Mouse (Mus musculus) MEL (cell line): ENCODE measurements around the gene Negr1. TPM values are rescaled to one million over a fixed set of nuclear protein-coding genes. Genes with fewer than 3 reads are reported as not detected.

Experiments
- DNase-seq: peaks from one replicate; pipeline ENCODE4 v3.0.0; 2011; ENCODE audit warnings: low read depth, low spot score
- H3K27ac ChIP-seq: 2 replicates; pipeline ENCODE4 v1.5.1; 2012; ENCODE audit warnings: low read depth, mild to moderate bottlenecking, control low read depth, low read length, moderate library complexity; ENCODE audit not compliant: control insufficient read depth
- H3K27me3 ChIP-seq, 2 experiments: fragments of 150-350 bp in 1 of 2; sonication (generic) in 1 of 2; 2 replicates each; pipeline ENCODE4 v1.6.1; 2012; ENCODE audit warnings: low read length in 2 of 2, mild to moderate bottlenecking in 2 of 2, improper control_type of control experiment in 1 of 2, moderate library complexity in 1 of 2; ENCODE audit not compliant: insufficient read depth in 2 of 2, control insufficient read depth in 1 of 2
- H3K36me3 ChIP-seq, 2 experiments: 2 replicates each; pipeline ENCODE4 v1.6.1; 2012 to 2014; ENCODE audit warnings: low read length in 2 of 2, improper control_type of control experiment in 1 of 2, inconsistent platforms in 1 of 2, mild to moderate bottlenecking in 1 of 2; ENCODE audit not compliant: insufficient read depth in 2 of 2, control insufficient read depth in 1 of 2
- H3K4me1 ChIP-seq, 2 experiments: fragments of 150-350 bp in 1 of 2; sonication (generic) in 1 of 2; 2 replicates each; pipeline ENCODE4 v1.6.1; 2012; ENCODE audit warnings: low read length in 2 of 2, improper control_type of control experiment in 1 of 2, mild to moderate bottlenecking in 1 of 2; ENCODE audit not compliant: insufficient read depth in 2 of 2, control insufficient read depth in 1 of 2
- H3K4me3 ChIP-seq, 2 experiments: fragments of 150-350 bp in 1 of 2; sonication (generic) in 1 of 2; 2 replicates each; pipeline ENCODE4 v1.5.1; 2012; ENCODE audit warnings: low read depth in 2 of 2, low read length in 2 of 2, mild to moderate bottlenecking in 2 of 2, moderate library complexity in 2 of 2, control low read depth in 1 of 2, improper control_type of control experiment in 1 of 2; ENCODE audit not compliant: control insufficient read depth in 1 of 2, insufficient read depth in 1 of 2
- H3K79me2 ChIP-seq: 2 replicates; pipeline ENCODE4 v1.6.1; 2012; ENCODE audit warnings: mild to moderate bottlenecking, low read length, moderate library complexity; ENCODE audit not compliant: control insufficient read depth, poor library complexity, insufficient read depth
- H3K9ac ChIP-seq: 2 replicates; pipeline ENCODE4 v1.6.1; 2012; ENCODE audit warnings: low read depth, mild to moderate bottlenecking, control low read depth, low read length, moderate library complexity; ENCODE audit not compliant: control insufficient read depth, poor library complexity, severe bottlenecking
- H3K9me3 ChIP-seq: fragments of 150-350 bp; sonication (generic); replicated peaks from 2 replicates; pipeline ENCODE4 v1.6.1; 2012; ENCODE audit warnings: mild to moderate bottlenecking, low read length, improper control_type of control experiment, moderate library complexity; ENCODE audit not compliant: insufficient read depth
- CHD1 ChIP-seq: IDR thresholded peaks from 2 replicates; pipeline ENCODE4 v1.6.1; 2012; ENCODE audit warnings: low read depth, mild to moderate bottlenecking, inconsistent platforms, low read length, improper control_type of control experiment
- CHD2 ChIP-seq: IDR thresholded peaks from 2 replicates; pipeline ENCODE4 v1.6.1; 2011; ENCODE audit warnings: low read length, improper control_type of control experiment
- E2F4 ChIP-seq: IDR thresholded peaks from 2 replicates; pipeline ENCODE4 v1.6.1; 2011; ENCODE audit warnings: low read depth, low read length, improper control_type of control experiment, borderline replicate concordance
- ELF1 ChIP-seq: IDR thresholded peaks from 2 replicates; pipeline ENCODE4 v1.6.1; 2014; ENCODE audit warnings: low read depth, mild to moderate bottlenecking, inconsistent platforms, low read length, improper control_type of control experiment, moderate library complexity
- EP300 ChIP-seq, 2 experiments: IDR thresholded peaks; 2 replicates each; pipeline ENCODE4 v1.6.1; 2011; ENCODE audit warnings: improper control_type of control experiment in 2 of 2, low read length in 2 of 2, low read depth in 1 of 2, mild to moderate bottlenecking in 1 of 2
- ETS1 ChIP-seq: IDR thresholded peaks from 2 replicates; pipeline ENCODE4 v1.6.1; 2012; ENCODE audit warnings: low read depth, mild to moderate bottlenecking, inconsistent platforms, low read length, improper control_type of control experiment, moderate library complexity
- GABPA ChIP-seq: IDR thresholded peaks from 2 replicates; pipeline ENCODE4 v1.6.1; 2012; ENCODE audit warnings: low read depth, mild to moderate bottlenecking, inconsistent platforms, low read length, improper control_type of control experiment, moderate library complexity
- GATA1 ChIP-seq: IDR thresholded peaks from 2 replicates; pipeline ENCODE4 v1.6.1; 2011; ENCODE audit warnings: low read depth, low read length, improper control_type of control experiment
- HCFC1 ChIP-seq: IDR thresholded peaks from 2 replicates; pipeline ENCODE4 v1.6.1; 2012; ENCODE audit warnings: low read depth, mild to moderate bottlenecking, inconsistent platforms, low read length, improper control_type of control experiment, moderate library complexity
- JUND ChIP-seq: IDR thresholded peaks from 2 replicates; pipeline ENCODE4 v1.6.1; 2011; ENCODE audit warnings: low read depth, mild to moderate bottlenecking, improper control_type of control experiment, low read length
- KAT2A ChIP-seq: conservative IDR thresholded peaks from 2 replicates; pipeline ENCODE4 v1.6.1; 2012; ENCODE audit warnings: low read depth, low read length, improper control_type of control experiment, inconsistent platforms
- MAX ChIP-seq: IDR thresholded peaks from 2 replicates; pipeline ENCODE4 v1.6.1; 2011; ENCODE audit warnings: low read length, improper control_type of control experiment
- MAZ ChIP-seq: IDR thresholded peaks from 2 replicates; pipeline ENCODE4 v1.6.1; 2012; ENCODE audit warnings: low read depth, mild to moderate bottlenecking, inconsistent platforms, low read length, improper control_type of control experiment
- MEF2A ChIP-seq: IDR thresholded peaks from 2 replicates; pipeline ENCODE4 v1.6.1; 2014; ENCODE audit warnings: low read depth, mild to moderate bottlenecking, inconsistent platforms, low read length, improper control_type of control experiment; ENCODE audit not compliant: poor library complexity, insufficient replicate concordance, severe bottlenecking; ENCODE audit errors: extremely low read depth
- MXI1 ChIP-seq: IDR thresholded peaks from 2 replicates; pipeline ENCODE4 v1.6.1; 2011; ENCODE audit warnings: mild to moderate bottlenecking, low read depth, low read length, improper control_type of control experiment
- MYC ChIP-seq: IDR thresholded peaks from 2 replicates; pipeline ENCODE4 v1.6.1; 2011; ENCODE audit warnings: low read depth, mild to moderate bottlenecking, low read length, improper control_type of control experiment, moderate library complexity
- NRF1 ChIP-seq: IDR thresholded peaks from 2 replicates; pipeline ENCODE4 v1.6.1; 2014; ENCODE audit warnings: low read depth, mild to moderate bottlenecking, inconsistent platforms, low read length, improper control_type of control experiment, moderate library complexity; ENCODE audit not compliant: poor library complexity, insufficient read depth, severe bottlenecking
- POLR2AphosphoS2 ChIP-seq: IDR thresholded peaks from 2 replicates; pipeline ENCODE4 v1.6.1; 2011; ENCODE audit warnings: low read length, improper control_type of control experiment
- RAD21 ChIP-seq: IDR thresholded peaks from 2 replicates; pipeline ENCODE4 v1.6.1; 2011; ENCODE audit warnings: mild to moderate bottlenecking, low read depth, low read length, improper control_type of control experiment
- TCF12 ChIP-seq: IDR thresholded peaks from 2 replicates; pipeline ENCODE4 v1.6.1; 2014; ENCODE audit warnings: low read depth, mild to moderate bottlenecking, inconsistent platforms, low read length, improper control_type of control experiment, moderate library complexity
- USF1 ChIP-seq: IDR thresholded peaks from 2 replicates; pipeline ENCODE4 v1.6.1; 2014; ENCODE audit warnings: low read depth, mild to moderate bottlenecking, inconsistent platforms, low read length, improper control_type of control experiment, moderate library complexity
- ZC3H11A ChIP-seq: IDR thresholded peaks from 2 replicates; pipeline ENCODE4 v1.6.1; 2012; ENCODE audit warnings: low read depth, mild to moderate bottlenecking, inconsistent platforms, low read length, improper control_type of control experiment
- ZKSCAN1 ChIP-seq: IDR thresholded peaks from 2 replicates; pipeline ENCODE4 v1.6.1; 2012; ENCODE audit warnings: low read depth, mild to moderate bottlenecking, inconsistent platforms, low read length, improper control_type of control experiment, moderate library complexity
- ZMIZ1 ChIP-seq: IDR thresholded peaks from 2 replicates; pipeline ENCODE4 v1.6.1; 2012; ENCODE audit warnings: low read depth, mild to moderate bottlenecking, inconsistent platforms, low read length, improper control_type of control experiment, moderate library complexity
- polyA plus RNA-seq, 2 experiments: library from polyadenylated mRNA; stranded (reverse) in 1 of 2; unstranded in 1 of 2; fragments of >175 nt in 1 of 2; fragments of >200 nt in 1 of 2; gene quantifications; 2 replicates each; pipeline versions ENCODE4 v1.2.1 to v1.2.4; 2012; ENCODE audit warnings: low replicate concordance in 2 of 2, low read depth in 1 of 2; ENCODE audit not compliant: insufficient read length in 2 of 2, insufficient read depth in 1 of 2, missing spikeins in 1 of 2
- total RNA-seq: library from RNA; depleted of rRNA; stranded (reverse); fragments of 300-350 nt; gene quantifications from 2 replicates; pipeline ENCODE4 v1.2.3, GENCODE M21; 2012

The Negr1 gene
- total and polyA plus RNA-seq, 3 experiments, result not detected

GRCm38 (mm10) chr3:156925102-156925501 lies 363.5 kb downstream of the Negr1 start:
- Histone ChIP-seq H3K79me2 (no peaks in the 10 kb centered on the region), H3K27ac (no peak overlapping the region), H3K9me3 (no peaks in the 10 kb centered on the region), H3K4me3 (no peak overlapping the region), H3K27me3 (no peaks in the 10 kb centered on the region), H3K36me3 (no peaks in the 10 kb centered on the region), H3K4me1 (no peaks in the 10 kb centered on the region), H3K9ac (no peak overlapping the region)
- no peak for DNase-seq
- TF ChIP-seq MXI1, result no peak
- no peak for TF ChIP-seq USF1
- TF ChIP-seq ZKSCAN1, result no peak
- TF ChIP-seq ZC3H11A, result no peak
- no peak for TF ChIP-seq E2F4
- no peak for TF ChIP-seq TCF12
- no peak for TF ChIP-seq POLR2AphosphoS2
- no peak for TF ChIP-seq MAZ
- TF ChIP-seq HCFC1, result no peak
- TF ChIP-seq GATA1, result no peak
- TF ChIP-seq EP300 (IDR thresholded peaks at IDR 0.05; ENCODE audit: low read depth in 1 of 2, low read length in 2 of 2), result no peak
- TF ChIP-seq CHD2, result no peak
- TF ChIP-seq KAT2A, result no peak
- no peak for TF ChIP-seq CHD1
- TF ChIP-seq MAX, result no peak
- no peak for TF ChIP-seq MEF2A
- TF ChIP-seq MYC, result no peak
- TF ChIP-seq GABPA, result no peak
- TF ChIP-seq ELF1, result no peak
- TF ChIP-seq RAD21, result no peak

- H3K27ac ChIP-seq, result no peak overlapping the region
- no peak overlapping the region for H3K9ac ChIP-seq
- H3K4me3 ChIP-seq, result no peak overlapping the region
- no peaks in the 10 kb centered on the region for H3K4me1 ChIP-seq
- H3K9me3 ChIP-seq, result no peaks in the 10 kb centered on the region
- TF ChIP-seq ETS1, result no peak
- TF ChIP-seq HCFC1, result no peak
- no peak for TF ChIP-seq JUND
- no peak for TF ChIP-seq EP300 (IDR thresholded peaks at IDR 0.05; ENCODE audit: low read depth in 1 of 2, low read length in 2 of 2)
- no peak for TF ChIP-seq NRF1
- no peak for TF ChIP-seq POLR2AphosphoS2
- TF ChIP-seq RAD21, result no peak
- TF ChIP-seq ZMIZ1, result no peak
- no peak for TF ChIP-seq CHD1
- TF ChIP-seq E2F4, result no peak
- no peak for TF ChIP-seq CHD2
- TF ChIP-seq, all 39 proteins: peak for 0
- Histone ChIP-seq H3K79me2 (no peaks in the 10 kb centered on the region), H3K36me3 (no peaks in the 10 kb centered on the region), H3K27me3 (no peaks in the 10 kb centered on the region)
- DNase-seq, result no peak
These were observed 366.9 kb downstream of the Negr1 start for GRCm38 (mm10) chr3:156928396-156929061.
